Mouse (Mus musculus): ENCODE results near the gene Cebpb.
A peak's percentile ranks its signal among the peaks of the same experiment; 100 is the strongest.

DNA sequence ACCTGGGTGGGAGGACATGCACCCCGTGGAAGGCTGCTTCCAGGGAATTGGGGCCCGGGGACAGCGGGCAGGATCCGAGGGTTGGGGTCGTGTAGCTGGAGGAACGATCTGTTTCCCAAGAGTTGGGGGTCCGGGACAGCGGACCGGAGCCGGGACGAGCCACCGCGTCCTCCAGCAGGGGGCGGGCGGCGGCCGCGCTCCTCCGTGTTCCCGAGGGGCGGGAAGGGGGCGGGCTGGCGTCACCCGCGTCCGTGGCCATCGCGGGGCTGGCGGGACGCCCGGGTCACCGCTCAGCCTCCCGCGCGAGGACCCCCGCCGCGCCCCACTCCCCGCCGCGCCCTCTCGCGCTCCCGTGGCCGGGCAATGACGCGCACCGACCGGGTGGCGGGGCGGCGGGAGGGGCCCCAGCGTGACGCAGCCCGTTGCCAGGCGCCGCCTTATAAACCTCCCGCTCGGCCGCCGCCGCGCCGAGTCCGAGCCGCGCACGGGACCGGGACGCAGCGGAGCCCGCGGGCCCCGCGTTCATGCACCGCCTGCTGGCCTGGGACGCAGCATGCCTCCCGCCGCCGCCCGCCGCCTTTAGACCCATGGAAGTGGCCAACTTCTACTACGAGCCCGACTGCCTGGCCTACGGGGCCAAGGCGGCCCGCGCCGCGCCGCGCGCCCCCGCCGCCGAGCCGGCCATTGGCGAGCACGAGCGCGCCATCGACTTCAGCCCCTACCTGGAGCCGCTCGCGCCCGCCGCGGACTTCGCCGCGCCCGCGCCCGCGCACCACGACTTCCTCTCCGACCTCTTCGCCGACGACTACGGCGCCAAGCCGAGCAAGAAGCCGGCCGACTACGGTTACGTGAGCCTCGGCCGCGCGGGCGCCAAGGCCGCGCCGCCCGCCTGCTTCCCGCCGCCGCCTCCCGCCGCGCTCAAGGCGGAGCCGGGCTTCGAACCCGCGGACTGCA lies at the start of gene Cebpb:
- 0 out of 2 replicates have a peak, but pooled peaks have one; percentile 14 for TF ChIP-seq POLR2A (IDR thresholded peaks at IDR 0.05; ENCODE audit: insufficient read depth, low read depth, low read length)
- TF ChIP-seq CTCF (IDR thresholded peaks at IDR 0.05; ENCODE audit: insufficient read depth, low read depth, low read length), result peak; percentile 74

Measured in olfactory bulb, adult 2 months (tissue).